Mouse (Mus musculus): Measurements from ENCODE around the gene Pakap.

DNA sequence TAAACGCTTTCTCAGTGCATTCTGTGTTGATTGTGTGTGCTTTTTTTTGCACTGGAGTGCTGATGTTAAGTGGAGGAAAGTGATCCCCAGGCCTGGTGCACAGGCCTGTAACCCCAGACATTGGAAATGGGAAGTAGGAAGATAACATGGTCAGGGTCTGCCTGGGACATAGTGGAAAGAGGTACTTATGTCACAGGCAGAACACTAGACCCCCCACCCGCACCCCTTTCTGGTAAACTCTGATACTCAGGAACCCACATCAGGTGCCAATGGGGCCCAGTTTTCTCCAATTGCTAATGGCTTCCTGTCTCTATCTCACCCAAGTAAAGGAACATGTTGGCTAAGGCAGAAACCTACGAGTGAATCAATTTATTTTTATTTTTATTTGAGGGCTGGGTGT, 316.5 kb downstream of the Pakap start:
- no peak for TF ChIP-seq TAL1 (conservative IDR thresholded peaks at IDR 0.05; ENCODE audit: low read depth, low read length)
- TF ChIP-seq CTCF (IDR thresholded peaks at IDR 0.05; ENCODE audit: low read depth, low read length) = no peak
- no peak for TF ChIP-seq GATA1 (IDR thresholded peaks at IDR 0.05; ENCODE audit: borderline replicate concordance, low read length)
- TF ChIP-seq GATA2 (IDR thresholded peaks at IDR 0.05; ENCODE audit: borderline replicate concordance, low read depth, low read length) = no peak

All from G1E (cell line).